11 mouse cellular contexts compared by ENCODE assay signal in the genomic region with DNA sequence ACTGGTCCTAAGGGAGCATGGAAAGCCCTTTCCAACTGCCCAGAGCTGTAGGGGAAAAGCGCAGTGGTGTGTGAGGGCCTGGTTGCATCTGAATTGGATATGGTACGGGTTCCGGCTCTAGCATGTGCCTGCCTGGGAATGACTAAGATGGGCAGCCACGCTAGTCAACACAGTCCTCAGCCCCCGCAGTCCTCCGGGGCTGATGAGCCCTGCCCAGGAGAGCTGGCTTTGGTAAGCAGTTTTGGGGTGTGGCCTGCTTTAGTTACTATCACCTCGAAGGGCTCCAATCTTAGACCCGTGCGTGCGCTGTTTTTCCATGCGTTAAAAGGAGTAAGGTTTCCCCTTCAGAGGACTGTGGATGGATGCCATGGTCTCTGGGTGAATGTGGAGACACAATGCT. TPM values are rescaled to one million over a fixed set of nuclear protein-coding genes. Genes with fewer than 3 reads are reported as not detected.
DNase-seq lines count a peak whose midpoint lies in the region; ATAC-seq and TF ChIP-seq lines count a peak whose summit lies in the region.
"Had no signal": no experiment of that assay in that cellular context is flagged by ENCODE, and none has a peak within 500 bp of the region (broad histone marks: within the 10 kb centered on the region; RNA-seq: fewer than 3 reads in every experiment).

No protein-coding gene starts in this region.

- WGBS in heart, adult 2 months: 54% methylated on average over 11 of the region's 11 CpGs
- 52% methylated on average over 11 of the region's 11 CpGs for WGBS in intestine, postnatal 0 days
- 60% methylated on average over 11 of the region's 11 CpGs for WGBS in stomach, embryonic 16.5 days
- 85% methylated on average over 11 of the region's 11 CpGs for WGBS in forebrain, postnatal 0 days

- peak; percentile 45; the same call in 1 of the 2 replicates for ATAC-seq in intestine, postnatal 0 days
- peak; percentile 17; the same call in 1 of the 2 replicates for ATAC-seq in stomach, embryonic 16.5 days (ENCODE audit: insufficient read depth, low FRiP score)
- ATAC-seq in forebrain, postnatal 0 days: no peak

- H3K27me3 ChIP-seq in heart, adult 2 months (ENCODE audit: control insufficient read depth, insufficient read depth, low read length): no peaks in the 10 kb centered on the region
- no peaks in the 10 kb centered on the region for H3K27me3 ChIP-seq in testis, adult 2 months (ENCODE audit: control insufficient read depth, insufficient read depth, low read length)
- no peaks in the 10 kb centered on the region for H3K27me3 ChIP-seq in intestine, postnatal 0 days (replicated peaks; ENCODE audit: control insufficient read depth, insufficient read depth, low read length)
- H3K27me3 ChIP-seq in stomach, embryonic 16.5 days (ENCODE audit: control insufficient read depth, insufficient read depth, low read length): no peaks in the 10 kb centered on the region
- H3K27me3 ChIP-seq in forebrain, postnatal 0 days (ENCODE audit: insufficient read depth, low read length): no peaks in the 10 kb centered on the region

- no peaks in the 10 kb centered on the region for H3K9me3 ChIP-seq in intestine, postnatal 0 days (ENCODE audit: control insufficient read depth)
- 0 out of 2 replicates have a peak, but pooled peaks cover 3% of the 10 kb centered on the region for H3K9me3 ChIP-seq in stomach, embryonic 16.5 days (replicated peaks; ENCODE audit: control insufficient read depth, low read length)
- H3K9me3 ChIP-seq in forebrain, postnatal 0 days (ENCODE audit: low read length): no peaks in the 10 kb centered on the region
- H3K9me3 ChIP-seq: forebrain, embryonic 10.5 days had no signal

- intact Hi-C loops in heart, adult 2 months (cut with DNase I): loop anchor here (2.0 kb wide), 2 partner anchors 15 to 19 kb away; no protein-coding TSS in a partner anchor
- intact Hi-C loops in heart, postnatal 25 days (cut with DNase I): no loop called here

- H3K4me3 ChIP-seq in heart, adult 2 months: no peak overlapping the region; the same call in 1 of the 2 replicates
- H3K4me3 ChIP-seq in testis, adult 2 months (ENCODE audit: control insufficient read depth, low read depth, low read length): peak overlapping the region; percentile 89
- H3K4me3 ChIP-seq in intestine, postnatal 0 days (ENCODE audit: low read depth, low read length): no peak overlapping the region; the same call in 1 of the 2 replicates
- no peak overlapping the region for H3K4me3 ChIP-seq in stomach, embryonic 16.5 days (replicated peaks; ENCODE audit: low read length)
- no peak overlapping the region for H3K4me3 ChIP-seq in forebrain, postnatal 0 days (ENCODE audit: low read depth, low read length)
- H3K4me3 ChIP-seq: forebrain, embryonic 10.5 days had no signal

- TF ChIP-seq CTCF in heart, adult 2 months (IDR thresholded peaks at IDR 0.05): no peak
- TF ChIP-seq CTCF in testis, adult 2 months (IDR thresholded peaks at IDR 0.05; ENCODE audit: control insufficient read depth, insufficient read depth, insufficient replicate concordance, low read depth, low read length): no peak
- no peak for TF ChIP-seq CTCF in intestine, postnatal 0 days (IDR thresholded peaks at IDR 0.05; ENCODE audit: low read depth)
- TF ChIP-seq CTCF in forebrain, postnatal 0 days (IDR thresholded peaks at IDR 0.05; ENCODE audit: low read depth): no peak

- TF ChIP-seq POLR2A in heart, adult 2 months (IDR thresholded peaks at IDR 0.05; ENCODE audit: insufficient read depth, low read depth, low read length): no peak
- no peak for TF ChIP-seq POLR2A in testis, adult 2 months (IDR thresholded peaks at IDR 0.05; ENCODE audit: control insufficient read depth, low read depth, low read length)

- no peaks in the 10 kb centered on the region for H3K79me2 ChIP-seq in heart, adult 2 months (replicated peaks; ENCODE audit: control insufficient read depth, insufficient read depth, low read length)

- peak overlapping the region; percentile 63 for H3K27ac ChIP-seq in heart, adult 2 months
- H3K27ac ChIP-seq in testis, adult 2 months (ENCODE audit: control insufficient read depth, insufficient read depth, low read depth, low read length): peak overlapping the region; percentile 47; the same call in 1 of the 2 replicates
- no peak overlapping the region for H3K27ac ChIP-seq in intestine, postnatal 0 days (ENCODE audit: low read depth, low read length)
- H3K27ac ChIP-seq in stomach, embryonic 16.5 days (ENCODE audit: low read length): peak overlapping the region; percentile 46; the same call in 1 of the 2 replicates
- no peak overlapping the region for H3K27ac ChIP-seq in forebrain, postnatal 0 days (ENCODE audit: low read depth, low read length)
- H3K27ac ChIP-seq: forebrain, embryonic 10.5 days had no signal

- peak overlapping the region; percentile 56 for H3K4me2 ChIP-seq in intestine, postnatal 0 days (replicated peaks; ENCODE audit: low read depth)
- peak overlapping the region; percentile 34 for H3K4me2 ChIP-seq in stomach, embryonic 16.5 days (ENCODE audit: low read depth, low read length)
- H3K4me2 ChIP-seq in forebrain, postnatal 0 days (ENCODE audit: low read depth): no peak overlapping the region

- H3K4me1 ChIP-seq in heart, adult 2 months (ENCODE audit: control insufficient read depth, insufficient read depth, low read length): peaks cover 3% of the 10 kb centered on the region
- H3K4me1 ChIP-seq in testis, adult 2 months (ENCODE audit: control insufficient read depth, insufficient read depth, low read length): peaks cover 3% of the 10 kb centered on the region; the same call in 1 of the 2 replicates
- H3K4me1 ChIP-seq in intestine, postnatal 0 days (replicated peaks; ENCODE audit: control insufficient read depth, insufficient read depth, low read length): no peaks in the 10 kb centered on the region; the same call in 1 of the 2 replicates
- peaks cover 12% of the 10 kb centered on the region; the same call in 1 of the 2 replicates for H3K4me1 ChIP-seq in stomach, embryonic 16.5 days (ENCODE audit: control insufficient read depth, insufficient read depth, low read length)
- H3K4me1 ChIP-seq in forebrain, postnatal 0 days (ENCODE audit: insufficient read depth): no peaks in the 10 kb centered on the region

- DNase-seq in heart, adult 2 months: peak in 1 of 2 experiments; percentile 30
- DNase-seq in heart, postnatal 25 days (ENCODE audit: low spot score): no peak
- DNase-seq in testis, postnatal 14 days (ENCODE audit: low spot score): no peak
- DNase-seq in adipocyte (ENCODE audit: low spot score): no peak
- no peak for DNase-seq in forebrain, postnatal 0 days
- DNase-seq: cerebellum, adult 8-10 months; thymus, adult 2 months had no signal

- no peak overlapping the region for H3K9ac ChIP-seq in heart, adult 2 months (ENCODE audit: low read depth, low read length)
- H3K9ac ChIP-seq in intestine, postnatal 0 days (ENCODE audit: low read depth, low read length): no peak overlapping the region
- no peak overlapping the region for H3K9ac ChIP-seq in stomach, embryonic 16.5 days (ENCODE audit: low read length)
- H3K9ac ChIP-seq in forebrain, postnatal 0 days: no peak overlapping the region

- no peaks in the 10 kb centered on the region for H3K36me3 ChIP-seq in heart, adult 2 months (ENCODE audit: control insufficient read depth, insufficient read depth, low read length)
- H3K36me3 ChIP-seq in testis, adult 2 months (ENCODE audit: control insufficient read depth, insufficient read depth, low read length): no peaks in the 10 kb centered on the region
- no peaks in the 10 kb centered on the region for H3K36me3 ChIP-seq in intestine, postnatal 0 days (ENCODE audit: control insufficient read depth, insufficient read depth)
- no peaks in the 10 kb centered on the region for H3K36me3 ChIP-seq in stomach, embryonic 16.5 days (ENCODE audit: control insufficient read depth, insufficient read depth, low read length)
- H3K36me3 ChIP-seq in forebrain, postnatal 0 days (ENCODE audit: insufficient read depth): no peaks in the 10 kb centered on the region
- H3K36me3 ChIP-seq: forebrain, embryonic 10.5 days had no signal

- no peak for TF ChIP-seq EP300 in heart, adult 2 months (IDR thresholded peaks at IDR 0.05; ENCODE audit: insufficient read depth, low read depth, low read length)

RNA-seq across cellular contexts. Expression of a gene that starts 16.4 kb away (rescaled TPM):
- total RNA-seq in heart, adult 2 months (2021): 100 to 1,000 TPM; 405 to 430 TPM
- 258 and 363 TPM in 2 replicates for polyA plus RNA-seq in heart, adult 2 months (2012; rRNA removed)
- 100 to 1,000 TPM; 494 to 517 TPM for total RNA-seq in heart, postnatal 25 days (2021)
- 538 and 540 TPM in 2 replicates for polyA plus RNA-seq in testis, adult 2 months (2012; rRNA removed)
- polyA plus RNA-seq in intestine, postnatal 0 days (2015; fragmentation: Nextera tagmentation; extraction: Ambion mirVana): 1,056 and 1,104 TPM in 2 replicates
- polyA plus RNA-seq in stomach, embryonic 16.5 days (2015; fragmentation: Nextera tagmentation; extraction: Ambion mirVana): 1,948 and 2,131 TPM in 2 replicates
- 3,418 and 3,587 TPM in 2 replicates for total RNA-seq in forebrain, postnatal 0 days (2014; rRNA removed)
- 2,464 and 2,886 TPM in 2 replicates for polyA plus RNA-seq in forebrain, postnatal 0 days (2015; fragmentation: Nextera tagmentation; extraction: Ambion mirVana)

RNA-seq across cellular contexts. Expression of a gene that starts 20.8 kb away (rescaled TPM):
- 10 to 100 TPM; 11.7 to 12.1 TPM for total RNA-seq in heart, adult 2 months (2021)
- polyA plus RNA-seq in heart, adult 2 months (2012; rRNA removed): 5.0 and 9.8 TPM in 2 replicates
- total RNA-seq in heart, postnatal 25 days (2021): 10 to 100 TPM; 10.4 to 11.8 TPM
- polyA plus RNA-seq in testis, adult 2 months (2012; rRNA removed): 9.1 and 11.1 TPM in 2 replicates
- polyA plus RNA-seq in intestine, postnatal 0 days (2015; fragmentation: Nextera tagmentation; extraction: Ambion mirVana): 13.3 and 16.7 TPM in 2 replicates
- 34.9 and 36.5 TPM in 2 replicates for polyA plus RNA-seq in stomach, embryonic 16.5 days (2015; fragmentation: Nextera tagmentation; extraction: Ambion mirVana)
- total RNA-seq in forebrain, postnatal 0 days (2014; rRNA removed): 16.3 and 19.6 TPM in 2 replicates
- 17.8 and 24.8 TPM in 2 replicates for polyA plus RNA-seq in forebrain, postnatal 0 days (2015; fragmentation: Nextera tagmentation; extraction: Ambion mirVana)

Comparison
In these comparisons a context has a peak if more than half of its experiments do, and no peak if none do; other contexts are left out.
1. H3K27ac ChIP-seq: peak in heart, adult 2 months (single experiment), testis, adult 2 months (single experiment) and stomach, embryonic 16.5 days (single experiment); none in intestine, postnatal 0 days (single experiment) and forebrain, postnatal 0 days (single experiment).